Mouse (Mus musculus): ENCODE measurements around the gene Nr0b1. TPM values are rescaled to one million over a fixed set of nuclear protein-coding genes. Genes with fewer than 3 reads are reported as not detected.

Gene Nr0b1
- 0.27 TPM for polyA plus RNA-seq (2014; fragmentation: Illumina TruSeq; extraction: RNeasy Lipid Tissue Mini Kit (QIAGEN cat#74804); ENCODE audit: low read depth, low replicate concordance)

DNA sequence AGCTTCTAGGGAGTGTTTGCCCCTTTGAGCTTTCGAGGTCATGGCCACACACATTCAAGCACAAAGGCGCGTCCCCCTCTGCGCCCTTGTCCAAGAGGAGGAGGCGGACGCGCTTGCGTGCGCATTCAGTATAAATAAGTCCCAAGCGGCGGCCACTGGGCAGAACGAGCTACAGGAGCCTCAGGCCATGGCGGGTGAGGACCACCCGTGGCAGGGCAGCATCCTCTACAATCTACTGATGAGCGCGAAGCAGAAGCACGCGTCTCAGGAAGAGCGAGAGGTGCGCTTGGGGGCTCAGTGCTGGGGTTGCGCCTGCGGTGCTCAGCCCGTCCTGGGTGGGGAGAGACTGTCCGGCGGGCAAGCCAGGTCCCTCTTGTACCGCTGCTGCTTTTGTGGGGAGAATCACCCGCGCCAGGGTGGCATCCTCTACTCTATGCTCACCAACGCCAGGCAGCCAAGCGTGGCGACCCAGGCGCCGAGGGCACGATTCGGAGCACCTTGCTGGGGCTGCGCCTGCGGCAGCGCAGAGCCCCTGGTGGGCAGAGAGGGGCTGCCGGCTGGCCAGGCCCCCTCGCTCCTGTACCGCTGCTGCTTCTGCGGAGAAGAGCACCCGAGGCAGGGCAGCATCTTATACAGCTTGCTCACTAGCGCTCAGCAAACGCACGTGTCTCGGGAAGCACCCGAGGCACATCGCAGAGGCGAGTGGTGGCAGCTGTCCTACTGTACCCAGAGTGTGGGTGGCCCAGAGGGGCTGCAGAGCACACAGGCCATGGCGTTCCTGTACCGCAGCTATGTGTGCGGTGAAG, at the start of gene Nr0b1:
Nr0b1 (plus strand) TSS at position 151 of the 806 bp plus-strand sequence.

Other genes with a start within 250 kb of the Nr0b1 start
- gene Samt3, start 147.6 kb upstream of the Nr0b1 start, polyA plus RNA-seq (2014; fragmentation: Illumina TruSeq; extraction: RNeasy Lipid Tissue Mini Kit (QIAGEN cat#74804); ENCODE audit: low read depth, low replicate concordance): not detected
- not detected for gene Mageb4, start 113.3 kb downstream of the Nr0b1 start, polyA plus RNA-seq (2014; fragmentation: Illumina TruSeq; extraction: RNeasy Lipid Tissue Mini Kit (QIAGEN cat#74804); ENCODE audit: low read depth, low replicate concordance)